Mouse (Mus musculus): ENCODE results near the gene Abcb11. TPM values are rescaled to one million over a fixed set of nuclear protein-coding genes. Genes with fewer than 3 reads are reported as not detected.

Abcb11 gene
- polyA plus RNA-seq, 2 experiments, result not detected

GRCm38 (mm10) chr2:69328509-69329163 is 13.8 kb downstream of the Abcb11 start:
- 86% methylated on average over 5 of the region's 5 CpGs for WGBS

DNA sequence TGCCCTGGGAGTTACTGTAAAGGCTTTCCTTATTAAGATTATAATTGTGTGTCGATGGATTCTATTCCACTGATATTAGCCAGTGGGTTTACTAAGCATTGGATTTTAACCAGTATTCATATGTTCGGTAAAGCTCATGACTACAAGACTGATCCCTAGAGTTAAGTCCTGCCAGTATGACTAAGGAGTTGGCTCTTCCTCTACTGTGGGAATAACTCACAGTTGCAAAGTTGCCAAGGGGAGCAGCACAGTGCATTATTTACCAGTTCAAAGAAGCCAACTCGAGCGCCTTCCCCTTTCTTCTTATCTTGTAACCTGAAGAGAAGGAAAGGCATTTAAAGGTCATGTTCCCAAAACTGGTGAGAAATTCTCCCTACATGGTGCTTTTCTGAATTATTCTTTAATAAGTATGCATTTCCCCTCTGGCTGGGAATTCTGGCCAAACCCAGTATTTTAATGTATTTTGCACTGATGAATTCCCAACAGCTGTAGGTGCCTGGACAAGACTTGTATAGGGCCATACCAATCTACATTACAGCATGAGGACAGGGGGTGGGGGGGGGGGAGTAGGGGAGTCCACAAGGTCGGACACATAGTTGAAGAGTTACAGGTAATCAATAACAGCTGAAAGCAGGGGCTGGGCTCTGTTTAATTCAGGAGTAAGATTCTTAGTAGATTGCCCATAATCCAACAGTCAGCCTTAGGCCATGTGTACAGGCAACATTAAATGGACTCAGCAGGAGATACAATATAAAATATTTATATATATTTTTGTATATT is 17.3 kb downstream of the Abcb11 start:
- H3K27me3 ChIP-seq (ENCODE audit: control insufficient read depth, insufficient read depth, low read length), result no peaks in the 10 kb centered on the region

More at GRCm38 (mm10) chr2:69328509-69329163, 13.8 kb downstream of the Abcb11 start:
- H3K4me1 ChIP-seq (ENCODE audit: control insufficient read depth, insufficient read depth, low read length), result no peaks in the 10 kb centered on the region
- H3K9me3 ChIP-seq (ENCODE audit: control insufficient read depth, low read length), result no peaks in the 10 kb centered on the region
- H3K9ac ChIP-seq (ENCODE audit: low read depth, low read length, severe bottlenecking), result no peak overlapping the region
- H3K4me3 ChIP-seq (replicated peaks; ENCODE audit: low read length), result no peak overlapping the region
- TF ChIP-seq POLR2A (IDR thresholded peaks at IDR 0.05; ENCODE audit: borderline replicate concordance, extremely low read depth, insufficient read depth, insufficient read length), result no peak
- DNase-seq (ENCODE audit: low spot score) (no peak), ATAC-seq (ENCODE audit: low FRiP score, low read depth) (no peak)
- H3K27ac ChIP-seq (replicated peaks; ENCODE audit: low read depth, low read length), result no peak overlapping the region
- no peak overlapping the region for H3K4me2 ChIP-seq (replicated peaks; ENCODE audit: low read depth, low read length, severe bottlenecking)
- H3K27me3 ChIP-seq (ENCODE audit: control insufficient read depth, insufficient read depth, low read length), result no peaks in the 10 kb centered on the region
- H3K36me3 ChIP-seq (ENCODE audit: control insufficient read depth, insufficient read depth, low read length), result no peaks in the 10 kb centered on the region

DNA sequence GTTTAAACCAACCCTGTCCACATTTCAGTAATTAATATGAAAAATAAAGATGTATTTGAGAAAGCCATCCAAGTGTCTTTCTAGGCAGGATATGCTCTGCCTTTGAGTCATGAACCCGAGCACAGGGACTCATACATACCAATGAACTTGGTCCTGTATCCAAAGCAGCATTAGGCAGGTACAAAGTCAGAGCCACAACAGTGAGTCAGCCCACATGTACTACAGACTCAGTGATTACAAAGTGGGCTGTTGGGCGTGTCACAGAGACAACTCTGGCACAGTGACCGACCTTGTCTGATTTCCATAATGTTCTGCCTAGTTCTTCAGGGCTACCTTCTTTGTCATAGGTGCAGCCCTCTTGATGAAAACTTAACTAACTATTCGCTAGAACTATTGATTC is 19.4 kb downstream of the Abcb11 start:
- no peaks in the 10 kb centered on the region for H3K4me1 ChIP-seq (ENCODE audit: control insufficient read depth, insufficient read depth, low read length)
- TF ChIP-seq POLR2A (IDR thresholded peaks at IDR 0.05; ENCODE audit: borderline replicate concordance, extremely low read depth, insufficient read depth, insufficient read length), result no peak
- 79% methylated on average over 4 of the region's 4 CpGs for WGBS

More for the DNA sequence above, 17.3 kb downstream of the Abcb11 start:
- Histone ChIP-seq H3K9ac (ENCODE audit: low read depth, low read length, severe bottlenecking) (no peak overlapping the region), H3K4me2 (replicated peaks; ENCODE audit: low read depth, low read length, severe bottlenecking) (no peak overlapping the region), H3K4me1 (ENCODE audit: control insufficient read depth, insufficient read depth, low read length) (no peaks in the 10 kb centered on the region), H3K9me3 (ENCODE audit: control insufficient read depth, low read length) (no peaks in the 10 kb centered on the region), H3K27ac (replicated peaks; ENCODE audit: low read depth, low read length) (no peak overlapping the region), H3K36me3 (ENCODE audit: control insufficient read depth, insufficient read depth, low read length) (no peaks in the 10 kb centered on the region), H3K4me3 (replicated peaks; ENCODE audit: low read length) (no peak overlapping the region)
- WGBS, result 72% methylated on average over 5 of the region's 5 CpGs
- TF ChIP-seq POLR2A (IDR thresholded peaks at IDR 0.05; ENCODE audit: borderline replicate concordance, extremely low read depth, insufficient read depth, insufficient read length), result no peak
- DNase-seq (ENCODE audit: low spot score) (peak; percentile 11), ATAC-seq (ENCODE audit: low FRiP score, low read depth) (no peak)

GRCm38 (mm10) chr2:69321457-69321856 is 21.0 kb downstream of the Abcb11 start:
- H3K4me2 ChIP-seq (replicated peaks; ENCODE audit: low read depth, low read length, severe bottlenecking), result no peak overlapping the region
- DNase-seq (ENCODE audit: low spot score) (no peak), ATAC-seq (ENCODE audit: low FRiP score, low read depth) (no peak)
- no peaks in the 10 kb centered on the region for H3K4me1 ChIP-seq (ENCODE audit: control insufficient read depth, insufficient read depth, low read length)
- no peak for TF ChIP-seq POLR2A (IDR thresholded peaks at IDR 0.05; ENCODE audit: borderline replicate concordance, extremely low read depth, insufficient read depth, insufficient read length)
- H3K9me3 ChIP-seq (ENCODE audit: control insufficient read depth, low read length), result no peaks in the 10 kb centered on the region
- no peak overlapping the region for H3K27ac ChIP-seq (replicated peaks; ENCODE audit: low read depth, low read length)
- no peaks in the 10 kb centered on the region for H3K27me3 ChIP-seq (ENCODE audit: control insufficient read depth, insufficient read depth, low read length)
- no peak overlapping the region for H3K9ac ChIP-seq (ENCODE audit: low read depth, low read length, severe bottlenecking)
- H3K36me3 ChIP-seq (ENCODE audit: control insufficient read depth, insufficient read depth, low read length), result no peaks in the 10 kb centered on the region
- WGBS, result 70% methylated on average over 5 of the region's 5 CpGs
- H3K4me3 ChIP-seq (replicated peaks; ENCODE audit: low read length), result no peak overlapping the region

More for the DNA sequence above, 19.4 kb downstream of the Abcb11 start:
- Histone ChIP-seq H3K27ac (replicated peaks; ENCODE audit: low read depth, low read length) (no peak overlapping the region), H3K27me3 (ENCODE audit: control insufficient read depth, insufficient read depth, low read length) (no peaks in the 10 kb centered on the region), H3K4me3 (replicated peaks; ENCODE audit: low read length) (no peak overlapping the region), H3K36me3 (ENCODE audit: control insufficient read depth, insufficient read depth, low read length) (no peaks in the 10 kb centered on the region), H3K4me2 (replicated peaks; ENCODE audit: low read depth, low read length, severe bottlenecking) (no peak overlapping the region), H3K9ac (ENCODE audit: low read depth, low read length, severe bottlenecking) (no peak overlapping the region), H3K9me3 (ENCODE audit: control insufficient read depth, low read length) (no peaks in the 10 kb centered on the region)
- DNase-seq (ENCODE audit: low spot score), result no peak
- ATAC-seq (ENCODE audit: low FRiP score, low read depth), result no peak

DNA sequence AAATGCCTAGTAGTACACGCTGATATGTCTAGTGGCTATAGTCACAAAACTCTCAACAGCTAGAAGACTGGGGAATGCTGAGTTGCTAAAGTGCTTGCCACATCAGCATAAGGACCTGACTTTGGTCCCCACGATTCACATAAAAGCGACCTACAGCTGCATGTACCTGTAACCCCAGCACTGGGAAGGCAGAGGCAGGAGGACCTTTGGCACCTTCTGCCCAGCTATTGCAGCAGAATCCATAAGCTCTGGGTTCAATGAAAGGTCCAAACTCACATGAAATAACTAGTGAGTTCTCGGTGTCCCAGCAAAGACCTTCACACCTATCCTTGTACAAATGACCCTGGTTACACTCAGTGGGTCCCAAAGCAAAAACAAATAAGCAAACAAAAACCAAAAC is 31.1 kb downstream of the Abcb11 start:
- TF ChIP-seq POLR2A (IDR thresholded peaks at IDR 0.05; ENCODE audit: borderline replicate concordance, extremely low read depth, insufficient read depth, insufficient read length), result no peak
- Histone ChIP-seq H3K27me3 (ENCODE audit: control insufficient read depth, insufficient read depth, low read length) (no peaks in the 10 kb centered on the region), H3K36me3 (ENCODE audit: control insufficient read depth, insufficient read depth, low read length) (no peaks in the 10 kb centered on the region), H3K4me3 (replicated peaks; ENCODE audit: low read length) (no peak overlapping the region), H3K9ac (ENCODE audit: low read depth, low read length, severe bottlenecking) (no peak overlapping the region), H3K4me1 (ENCODE audit: control insufficient read depth, insufficient read depth, low read length) (no peaks in the 10 kb centered on the region), H3K27ac (replicated peaks; ENCODE audit: low read depth, low read length) (no peak overlapping the region), H3K9me3 (ENCODE audit: control insufficient read depth, low read length) (no peaks in the 10 kb centered on the region), H3K4me2 (replicated peaks; ENCODE audit: low read depth, low read length, severe bottlenecking) (no peak overlapping the region)
- no peak for ATAC-seq (ENCODE audit: low FRiP score, low read depth)
- no peak for DNase-seq (ENCODE audit: low spot score)
- WGBS, result 94% methylated on average over 4 of the region's 4 CpGs

Measured in limb, embryonic 14.5 days (tissue).